Mouse (Mus musculus): Measurements from ENCODE around the gene Mgat3.

The Mgat3 gene

GRCm38 (mm10) chr15:80149517-80149916 is 24.0 kb upstream of the Mgat3 start:
- no peak for DNase-seq (ENCODE audit: low spot score)

- no peak for DNase-seq (ENCODE audit: low spot score)
These were observed 20.9 kb upstream of the Mgat3 start for GRCm38 (mm10) chr15:80152663-80153062.

GRCm38 (mm10) chr15:80153757-80154156 is 19.8 kb upstream of the Mgat3 start:
- DNase-seq (ENCODE audit: low spot score): no peak

- no peak for DNase-seq (ENCODE audit: low spot score)
These were observed 17.8 kb upstream of the Mgat3 start for GRCm38 (mm10) chr15:80155707-80156106.

- no peak for DNase-seq (ENCODE audit: low spot score)
These were observed 16.2 kb upstream of the Mgat3 start for GRCm38 (mm10) chr15:80157197-80157943.

GRCm38 (mm10) chr15:80158001-80158706 is 15.4 kb upstream of the Mgat3 start:
- no peak for DNase-seq (ENCODE audit: low spot score)

GRCm38 (mm10) chr15:80158707-80159090 is 14.8 kb upstream of the Mgat3 start:
- no peak for DNase-seq (ENCODE audit: low spot score)

- no peak for DNase-seq (ENCODE audit: low spot score)
These were observed 14.1 kb upstream of the Mgat3 start for GRCm38 (mm10) chr15:80159286-80159901.

GRCm38 (mm10) chr15:80160223-80160622 is 13.3 kb upstream of the Mgat3 start:
- DNase-seq (ENCODE audit: low spot score): no peak

- DNase-seq (ENCODE audit: low spot score): no peak
These were observed 12.8 kb upstream of the Mgat3 start for GRCm38 (mm10) chr15:80160726-80161125.

GRCm38 (mm10) chr15:80161199-80161598 is 12.3 kb upstream of the Mgat3 start:
- no peak for DNase-seq (ENCODE audit: low spot score)

GRCm38 (mm10) chr15:80162401-80162964 is 11.0 kb upstream of the Mgat3 start:
- no peak for DNase-seq (ENCODE audit: low spot score)

GRCm38 (mm10) chr15:80163274-80163673 is 10.2 kb upstream of the Mgat3 start:
- DNase-seq (ENCODE audit: low spot score): no peak

GRCm38 (mm10) chr15:80163716-80164115 is 9.8 kb upstream of the Mgat3 start:
- no peak for DNase-seq (ENCODE audit: low spot score)

GRCm38 (mm10) chr15:80165396-80165795 is 8.1 kb upstream of the Mgat3 start:
- no peak for DNase-seq (ENCODE audit: low spot score)

GRCm38 (mm10) chr15:80169484-80169883 is 4.0 kb upstream of the Mgat3 start:
- DNase-seq (ENCODE audit: low spot score): no peak

- no peak for DNase-seq (ENCODE audit: low spot score)
These were observed 3.2 kb upstream of the Mgat3 start for GRCm38 (mm10) chr15:80170357-80170756.

GRCm38 (mm10) chr15:80171286-80171685 is 2.2 kb upstream of the Mgat3 start:
- DNase-seq (ENCODE audit: low spot score): no peak

- DNase-seq (ENCODE audit: low spot score): no peak
These were observed 1.7 kb upstream of the Mgat3 start for GRCm38 (mm10) chr15:80171791-80172190.

GRCm38 (mm10) chr15:80173781-80174597 is 468 bp downstream of the Mgat3 start:
- no peak for DNase-seq (ENCODE audit: low spot score)

GRCm38 (mm10) chr15:80174598-80174875 is 1.0 kb downstream of the Mgat3 start:
- DNase-seq (ENCODE audit: low spot score): no peak

GRCm38 (mm10) chr15:80175316-80175715 is 1.8 kb downstream of the Mgat3 start:
- DNase-seq (ENCODE audit: low spot score): no peak
